Mouse (Mus musculus) CH12.LX (cell line): ENCODE results near the gene Vinac1. TPM values are rescaled to one million over a fixed set of nuclear protein-coding genes. Genes with fewer than 3 reads are reported as not detected.
A peak's percentile ranks its signal among the peaks of the same experiment; 100 is the strongest.

Experiments used
- DNase-seq: peaks from one replicate; pipeline ENCODE4 v3.0.0-alpha.2; 2013; ENCODE audit errors: extremely low read depth
- H3K27ac ChIP-seq: 2 replicates; pipeline ENCODE4 v1.5.1; 2012; ENCODE audit warnings: low read depth, mild to moderate bottlenecking, control low read depth, moderate library complexity; ENCODE audit not compliant: insufficient read depth
- H3K27me3 ChIP-seq: replicated peaks from 2 replicates; pipeline ENCODE3; 2012; ENCODE audit warnings: inconsistent platforms
- H3K36me3 ChIP-seq, 2 experiments: replicated peaks in 1 of 2; 2 replicates each; pipeline versions ENCODE3 to v1.6.1; 2012; ENCODE audit warnings: inconsistent platforms in 1 of 2, low read length in 1 of 2, mild to moderate bottlenecking in 1 of 2, mixed read lengths in 1 of 2, moderate library complexity in 1 of 2; ENCODE audit not compliant: control insufficient read depth in 1 of 2, insufficient read depth in 1 of 2
- H3K4me1 ChIP-seq, 2 experiments: 2 replicates each; pipeline ENCODE4 v1.6.1; 2012; ENCODE audit warnings: inconsistent platforms in 1 of 2, moderate library complexity in 1 of 2; ENCODE audit not compliant: insufficient read depth in 2 of 2, control insufficient read depth in 1 of 2
- H3K4me2 ChIP-seq: 2 replicates; pipeline ENCODE4 v1.6.1; 2012; ENCODE audit warnings: low read depth, mild to moderate bottlenecking, control low read depth; ENCODE audit not compliant: poor library complexity, insufficient read depth, severe bottlenecking
- H3K4me3 ChIP-seq, 3 experiments: fragments of 150-350 bp in 1 of 3; sonication (generic) in 1 of 3; replicated peaks in 1 of 3; 2 replicates each; pipeline versions ENCODE3 to v1.5.1; 2011 to 2012; ENCODE audit warnings: low read depth in 2 of 3, low read length in 2 of 3, mild to moderate bottlenecking in 2 of 3, moderate library complexity in 2 of 3, control low read depth in 1 of 3, improper control_type of control experiment in 1 of 3, inconsistent platforms in 1 of 3, mixed read lengths in 1 of 3; ENCODE audit not compliant: poor library complexity in 1 of 3
- H3K79me2 ChIP-seq: replicated peaks from 2 replicates; pipeline ENCODE4 v1.6.1; 2012; ENCODE audit warnings: mild to moderate bottlenecking, moderate library complexity; ENCODE audit not compliant: control insufficient read depth, poor library complexity, insufficient read depth, severe bottlenecking; ENCODE audit errors: extremely low read depth
- H3K9ac ChIP-seq: 2 replicates; pipeline ENCODE4 v1.6.1; 2012; ENCODE audit warnings: low read depth, mild to moderate bottlenecking, control low read depth, moderate library complexity; ENCODE audit not compliant: insufficient read depth
- H3K9me3 ChIP-seq: replicated peaks from 2 replicates; pipeline ENCODE3; 2012; ENCODE audit warnings: low read length, inconsistent platforms, mixed read lengths
- BHLHE40 ChIP-seq: IDR thresholded peaks from 2 replicates; pipeline ENCODE4 v1.6.1; 2011; ENCODE audit warnings: mild to moderate bottlenecking, low read depth, low read length, improper control_type of control experiment
- CHD2 ChIP-seq: IDR thresholded peaks from 2 replicates; pipeline ENCODE4 v1.6.1; 2011; ENCODE audit warnings: low read length, improper control_type of control experiment
- CTCF ChIP-seq, 2 experiments: IDR thresholded peaks in 1 of 2; conservative IDR thresholded peaks in 1 of 2; 2 replicates each; pipeline ENCODE4 v1.5.1; 2011 to 2012; ENCODE audit warnings: low read depth in 2 of 2, low read length in 2 of 2, improper control_type of control experiment in 1 of 2, inconsistent platforms in 1 of 2, mild to moderate bottlenecking in 1 of 2, moderate library complexity in 1 of 2
- E2F4 ChIP-seq: IDR thresholded peaks from 2 replicates; pipeline ENCODE4 v1.6.1; 2011; ENCODE audit warnings: low read depth, low read length, improper control_type of control experiment; ENCODE audit not compliant: insufficient replicate concordance
- ELF1 ChIP-seq: IDR thresholded peaks from 2 replicates; pipeline ENCODE4 v1.6.1; 2014; ENCODE audit warnings: low read depth, mild to moderate bottlenecking, inconsistent platforms, low read length, improper control_type of control experiment
- ETS1 ChIP-seq: conservative IDR thresholded peaks from 2 replicates; pipeline ENCODE4 v1.6.1; 2012; ENCODE audit warnings: low read depth, mild to moderate bottlenecking, inconsistent platforms, low read length, improper control_type of control experiment, moderate library complexity
- GABPA ChIP-seq: IDR thresholded peaks from 2 replicates; pipeline ENCODE4 v1.6.1; 2012; ENCODE audit warnings: low read depth, low read length, improper control_type of control experiment, inconsistent platforms; ENCODE audit not compliant: insufficient replicate concordance
- IRF4 ChIP-seq: IDR thresholded peaks from 2 replicates; pipeline ENCODE4 v1.6.1; 2014; ENCODE audit warnings: low read depth, mild to moderate bottlenecking, inconsistent platforms, low read length, improper control_type of control experiment
- KAT2A ChIP-seq: IDR thresholded peaks from 2 replicates; pipeline ENCODE4 v1.6.1; 2012; ENCODE audit warnings: low read length, improper control_type of control experiment, inconsistent platforms; ENCODE audit not compliant: insufficient replicate concordance
- MAX ChIP-seq: IDR thresholded peaks from 2 replicates; pipeline ENCODE4 v1.6.1; 2011; ENCODE audit warnings: low read length, improper control_type of control experiment
- MAZ ChIP-seq: IDR thresholded peaks from 2 replicates; pipeline ENCODE4 v1.6.1; 2012; ENCODE audit warnings: low read depth, mild to moderate bottlenecking, inconsistent platforms, low read length, improper control_type of control experiment, moderate library complexity
- MXI1 ChIP-seq: IDR thresholded peaks from 2 replicates; pipeline ENCODE4 v1.6.1; 2011; ENCODE audit warnings: mild to moderate bottlenecking, low read depth, low read length, improper control_type of control experiment
- NELFE ChIP-seq: IDR thresholded peaks from 2 replicates; pipeline ENCODE4 v1.6.1; 2011; ENCODE audit warnings: low read depth, low read length, improper control_type of control experiment
- NRF1 ChIP-seq: IDR thresholded peaks from 2 replicates; pipeline ENCODE4 v1.6.1; 2014; ENCODE audit warnings: low read depth, mild to moderate bottlenecking, inconsistent platforms, low read length, improper control_type of control experiment, moderate library complexity
- PAX5 ChIP-seq: IDR thresholded peaks from 2 replicates; pipeline ENCODE4 v1.6.1; 2012; ENCODE audit warnings: low read length, inconsistent platforms, mixed read lengths
- POLR2A ChIP-seq: IDR thresholded peaks from 2 replicates; pipeline ENCODE4 v1.6.1; 2011; ENCODE audit warnings: low read depth, mild to moderate bottlenecking, improper control_type of control experiment, low read length
- POLR2AphosphoS2 ChIP-seq: IDR thresholded peaks from 2 replicates; pipeline ENCODE4 v1.6.1; 2011; ENCODE audit warnings: low read depth, low read length, improper control_type of control experiment
- RAD21 ChIP-seq: IDR thresholded peaks from 2 replicates; pipeline ENCODE4 v1.6.1; 2011; ENCODE audit warnings: low read depth, mild to moderate bottlenecking, low read length, improper control_type of control experiment, moderate library complexity
- SMC3 ChIP-seq: IDR thresholded peaks from 2 replicates; pipeline ENCODE4 v1.6.1; 2011; ENCODE audit warnings: low read depth, low read length, improper control_type of control experiment
- TBP ChIP-seq: conservative IDR thresholded peaks from 2 replicates; pipeline ENCODE4 v1.6.1; 2011; ENCODE audit warnings: low read depth, low read length, improper control_type of control experiment
- TCF12 ChIP-seq: IDR thresholded peaks from 2 replicates; pipeline ENCODE4 v1.6.1; 2014; ENCODE audit warnings: low read depth, mild to moderate bottlenecking, inconsistent platforms, low read length, improper control_type of control experiment
- UBTF ChIP-seq: IDR thresholded peaks from 2 replicates; pipeline ENCODE4 v1.6.1; 2012; ENCODE audit warnings: low read depth, mild to moderate bottlenecking, inconsistent platforms, low read length, improper control_type of control experiment, moderate library complexity
- USF1 ChIP-seq: IDR thresholded peaks from 2 replicates; pipeline ENCODE4 v1.6.1; 2014; ENCODE audit warnings: low read depth, mild to moderate bottlenecking, inconsistent platforms, low read length, improper control_type of control experiment
- ZC3H11A ChIP-seq: IDR thresholded peaks from 2 replicates; pipeline ENCODE4 v1.6.1; 2012; ENCODE audit warnings: low read depth, mild to moderate bottlenecking, inconsistent platforms, low read length, improper control_type of control experiment
- ZKSCAN1 ChIP-seq: IDR thresholded peaks from 2 replicates; pipeline ENCODE4 v1.6.1; 2012; ENCODE audit warnings: low read depth, inconsistent platforms, low read length, improper control_type of control experiment, borderline replicate concordance
- ZMIZ1 ChIP-seq: IDR thresholded peaks from 2 replicates; pipeline ENCODE4 v1.6.1; 2012; ENCODE audit warnings: low read depth, mild to moderate bottlenecking, inconsistent platforms, low read length, improper control_type of control experiment
- ZNF384 ChIP-seq: IDR thresholded peaks from 2 replicates; pipeline ENCODE4 v1.6.1; 2012; ENCODE audit warnings: low read depth, low read length, improper control_type of control experiment, inconsistent platforms
- dilution Hi-C: fragments of 300-500 bp; cut with MboI; formaldehyde crosslinking; loops from 2 replicates; pipeline ENCODE4 v1.14.3; 2020; ENCODE audit warnings: low sequenced_read_pairs; ENCODE audit not compliant: extremely low pct_unique_long_range_greater_than_20kb, extremely low pct_ligation_motif_present
- in situ Hi-C: fragments of 300-500 bp; cut with MboI; formaldehyde crosslinking; loops from 3 replicates; pipeline ENCODE4 v1.14.3; 2019; ENCODE audit warnings: low sequenced_read_pairs, low pct_ligation_motif_present, low pct_unique_long_range_greater_than_20kb, mixed read lengths
- polyA plus RNA-seq: library from polyadenylated mRNA; unstranded; fragments of >175 nt; gene quantifications from 2 replicates; pipeline ENCODE4 v1.2.1, GENCODE M21; 2012; ENCODE audit warnings: low read depth; ENCODE audit not compliant: insufficient read length
- total RNA-seq, 2 experiments: library from RNA; depleted of rRNA; stranded (reverse); fragments of 300-350 nt in 1 of 2; fragments of >200 nt in 1 of 2; gene quantifications; 2 replicates each; pipeline ENCODE4 v1.2.3; 2012 to 2014

Vinac1 gene
- total and polyA plus RNA-seq, 3 experiments: 0.06 TPM; not detected in 2

- Histone ChIP-seq H3K4me3 (no peak overlapping the region), H3K27me3 (no peaks in the 10 kb centered on the region), H3K4me2 (no peak overlapping the region), H3K79me2 (no peaks in the 10 kb centered on the region), H3K9me3 (no peaks in the 10 kb centered on the region), H3K4me1 (no peaks in the 10 kb centered on the region), H3K9ac (no peak overlapping the region), H3K27ac (no peak overlapping the region), H3K36me3 (no peaks in the 10 kb centered on the region)
- TF ChIP-seq UBTF (no peak), NRF1 (no peak), ZC3H11A (no peak), ZNF384 (no peak), CHD2 (no peak), IRF4 (no peak), BHLHE40 (no peak), ELF1 (no peak), MAZ (no peak), MAX (no peak), PAX5 (no peak), NELFE (no peak), POLR2AphosphoS2 (no peak), GABPA (no peak), ZKSCAN1 (no peak), MXI1 (no peak), TCF12 (no peak)
- dilution Hi-C loops: no loop called here
- DNase-seq: no peak
- in situ Hi-C loops: no loop called here
Measured at GRCm38 (mm10) chr2:129046172-129046845, 1.7 kb downstream of the Vinac1 start.

- dilution Hi-C loops: no loop called here
Measured at GRCm38 (mm10) chr2:129040567-129040966, 7.4 kb downstream of the Vinac1 start.

More at GRCm38 (mm10) chr2:129040567-129040966, 7.4 kb downstream of the Vinac1 start:
- H3K4me1 ChIP-seq: peaks cover 0 to 2% of the 10 kb centered on the region in 2 experiments; a peak in 2 of 4 replicates
- H3K9ac ChIP-seq: no peak overlapping the region
- H3K27ac ChIP-seq: no peak overlapping the region
- no peak overlapping the region for H3K4me3 ChIP-seq
- H3K36me3 ChIP-seq: no peaks in the 10 kb centered on the region
- H3K9me3 ChIP-seq: no peaks in the 10 kb centered on the region
- H3K79me2 ChIP-seq: no peaks in the 10 kb centered on the region
- in situ Hi-C loops: no loop called here
- H3K4me2 ChIP-seq: no peak overlapping the region
- H3K27me3 ChIP-seq: no peaks in the 10 kb centered on the region
- no peak for DNase-seq
- TF ChIP-seq CTCF (conservative IDR thresholded peaks at IDR 0.05 in 1 of 2, IDR thresholded peaks at IDR 0.05 in 1 of 2; ENCODE audit: low read depth in 2 of 2, low read length in 2 of 2): peak in 1 of 2 experiments; percentile 54; a peak in 2 of 4 replicates
- no peak for TF ChIP-seq TBP
- peak; percentile 35 for TF ChIP-seq SMC3
- TF ChIP-seq MAX: no peak
- TF ChIP-seq ETS1: no peak
- TF ChIP-seq BHLHE40: no peak
- no peak for TF ChIP-seq ELF1
- no peak for TF ChIP-seq POLR2A
- TF ChIP-seq ZNF384: no peak
- no peak for TF ChIP-seq USF1
- no peak for TF ChIP-seq KAT2A
- peak; percentile 32 for TF ChIP-seq RAD21
- no peak for TF ChIP-seq GABPA
- TF ChIP-seq PAX5: no peak
- TF ChIP-seq MXI1: no peak
- no peak for TF ChIP-seq MAZ
- no peak for TF ChIP-seq E2F4
- no peak for TF ChIP-seq ZMIZ1
